Mouse (Mus musculus) CH12.LX (cell line): ENCODE results near the gene Gm45717.

Source experiments
- CHD1 ChIP-seq: IDR thresholded peaks from 2 replicates; pipeline ENCODE4 v1.6.1; 2012; ENCODE audit warnings: low read depth, low read length, improper control_type of control experiment, inconsistent platforms
- CHD2 ChIP-seq: IDR thresholded peaks from 2 replicates; pipeline ENCODE4 v1.6.1; 2011; ENCODE audit warnings: low read length, improper control_type of control experiment
- CTCF ChIP-seq, 2 experiments: IDR thresholded peaks in 1 of 2; conservative IDR thresholded peaks in 1 of 2; 2 replicates each; pipeline ENCODE4 v1.5.1; 2011 to 2012; ENCODE audit warnings: low read depth in 2 of 2, low read length in 2 of 2, improper control_type of control experiment in 1 of 2, inconsistent platforms in 1 of 2, mild to moderate bottlenecking in 1 of 2, moderate library complexity in 1 of 2
- E2F4 ChIP-seq: IDR thresholded peaks from 2 replicates; pipeline ENCODE4 v1.6.1; 2011; ENCODE audit warnings: low read depth, low read length, improper control_type of control experiment; ENCODE audit not compliant: insufficient replicate concordance
- ELF1 ChIP-seq: IDR thresholded peaks from 2 replicates; pipeline ENCODE4 v1.6.1; 2014; ENCODE audit warnings: low read depth, mild to moderate bottlenecking, inconsistent platforms, low read length, improper control_type of control experiment
- JUND ChIP-seq: conservative IDR thresholded peaks from 2 replicates; pipeline ENCODE4 v1.6.1; 2011; ENCODE audit warnings: low read depth, low read length, improper control_type of control experiment
- NELFE ChIP-seq: IDR thresholded peaks from 2 replicates; pipeline ENCODE4 v1.6.1; 2011; ENCODE audit warnings: low read depth, low read length, improper control_type of control experiment
- POLR2A ChIP-seq: IDR thresholded peaks from 2 replicates; pipeline ENCODE4 v1.6.1; 2011; ENCODE audit warnings: low read depth, mild to moderate bottlenecking, improper control_type of control experiment, low read length
- POLR2AphosphoS2 ChIP-seq: IDR thresholded peaks from 2 replicates; pipeline ENCODE4 v1.6.1; 2011; ENCODE audit warnings: low read depth, low read length, improper control_type of control experiment
- UBTF ChIP-seq: IDR thresholded peaks from 2 replicates; pipeline ENCODE4 v1.6.1; 2012; ENCODE audit warnings: low read depth, mild to moderate bottlenecking, inconsistent platforms, low read length, improper control_type of control experiment, moderate library complexity
- ZC3H11A ChIP-seq: IDR thresholded peaks from 2 replicates; pipeline ENCODE4 v1.6.1; 2012; ENCODE audit warnings: low read depth, mild to moderate bottlenecking, inconsistent platforms, low read length, improper control_type of control experiment

DNA sequence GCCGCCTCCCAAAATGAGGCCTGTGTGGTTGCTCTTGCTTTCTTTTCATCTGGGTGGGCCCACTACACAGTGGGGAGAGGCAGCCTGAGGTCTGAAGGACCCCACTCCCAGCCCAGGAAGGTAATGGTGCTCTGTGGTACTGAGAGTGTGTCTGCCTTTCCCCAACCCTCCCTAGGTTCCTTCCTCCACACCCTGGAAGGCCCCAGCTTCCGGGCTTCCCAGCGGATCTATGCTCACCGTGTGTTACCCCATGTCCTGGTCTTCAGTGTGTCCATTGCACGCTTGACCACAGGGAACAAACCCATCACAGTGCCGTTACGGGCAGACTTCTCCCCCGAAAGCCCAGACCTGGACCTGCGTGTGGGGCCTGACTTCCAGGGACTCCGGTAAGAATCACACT, 12.9 kb downstream of the Gm45717 start:
- no peak for TF ChIP-seq ZC3H11A
- no peak for TF ChIP-seq CHD2
- no peak for TF ChIP-seq ELF1
- TF ChIP-seq CHD1 = no peak
- no peak for TF ChIP-seq POLR2A
- TF ChIP-seq CTCF (conservative IDR thresholded peaks at IDR 0.05 in 1 of 2, IDR thresholded peaks at IDR 0.05 in 1 of 2; ENCODE audit: low read depth in 2 of 2, low read length in 2 of 2) = no peak
- no peak for TF ChIP-seq POLR2AphosphoS2
- TF ChIP-seq UBTF = no peak
- TF ChIP-seq JUND = no peak
- TF ChIP-seq NELFE = no peak
- TF ChIP-seq E2F4 = no peak
